Mouse (Mus musculus) MEL (cell line): ENCODE results near the gene Dlgap1. TPM values are rescaled to one million over a fixed set of nuclear protein-coding genes. Genes with fewer than 3 reads are reported as not detected.

Source experiments
- DNase-seq: peaks from one replicate; pipeline ENCODE4 v3.0.0; 2011; ENCODE audit warnings: low read depth, low spot score
- H3K27ac ChIP-seq: 2 replicates; pipeline ENCODE4 v1.5.1; 2012; ENCODE audit warnings: low read depth, mild to moderate bottlenecking, control low read depth, low read length, moderate library complexity; ENCODE audit not compliant: control insufficient read depth
- H3K27me3 ChIP-seq, 2 experiments: fragments of 150-350 bp in 1 of 2; sonication (generic) in 1 of 2; 2 replicates each; pipeline ENCODE4 v1.6.1; 2012; ENCODE audit warnings: low read length in 2 of 2, mild to moderate bottlenecking in 2 of 2, improper control_type of control experiment in 1 of 2, moderate library complexity in 1 of 2; ENCODE audit not compliant: insufficient read depth in 2 of 2, control insufficient read depth in 1 of 2
- H3K36me3 ChIP-seq, 2 experiments: 2 replicates each; pipeline ENCODE4 v1.6.1; 2012 to 2014; ENCODE audit warnings: low read length in 2 of 2, improper control_type of control experiment in 1 of 2, inconsistent platforms in 1 of 2, mild to moderate bottlenecking in 1 of 2; ENCODE audit not compliant: insufficient read depth in 2 of 2, control insufficient read depth in 1 of 2
- H3K4me1 ChIP-seq, 2 experiments: fragments of 150-350 bp in 1 of 2; sonication (generic) in 1 of 2; 2 replicates each; pipeline ENCODE4 v1.6.1; 2012; ENCODE audit warnings: low read length in 2 of 2, improper control_type of control experiment in 1 of 2, mild to moderate bottlenecking in 1 of 2; ENCODE audit not compliant: insufficient read depth in 2 of 2, control insufficient read depth in 1 of 2
- H3K4me3 ChIP-seq, 2 experiments: fragments of 150-350 bp in 1 of 2; sonication (generic) in 1 of 2; 2 replicates each; pipeline ENCODE4 v1.5.1; 2012; ENCODE audit warnings: low read depth in 2 of 2, low read length in 2 of 2, mild to moderate bottlenecking in 2 of 2, moderate library complexity in 2 of 2, control low read depth in 1 of 2, improper control_type of control experiment in 1 of 2; ENCODE audit not compliant: control insufficient read depth in 1 of 2, insufficient read depth in 1 of 2
- H3K79me2 ChIP-seq: 2 replicates; pipeline ENCODE4 v1.6.1; 2012; ENCODE audit warnings: mild to moderate bottlenecking, low read length, moderate library complexity; ENCODE audit not compliant: control insufficient read depth, poor library complexity, insufficient read depth
- H3K9ac ChIP-seq: 2 replicates; pipeline ENCODE4 v1.6.1; 2012; ENCODE audit warnings: low read depth, mild to moderate bottlenecking, control low read depth, low read length, moderate library complexity; ENCODE audit not compliant: control insufficient read depth, poor library complexity, severe bottlenecking
- H3K9me3 ChIP-seq: fragments of 150-350 bp; sonication (generic); replicated peaks from 2 replicates; pipeline ENCODE4 v1.6.1; 2012; ENCODE audit warnings: mild to moderate bottlenecking, low read length, improper control_type of control experiment, moderate library complexity; ENCODE audit not compliant: insufficient read depth
- BHLHE40 ChIP-seq: IDR thresholded peaks from 2 replicates; pipeline ENCODE4 v1.6.1; 2012; ENCODE audit warnings: low read depth, mild to moderate bottlenecking, inconsistent platforms, low read length, improper control_type of control experiment, borderline replicate concordance
- CHD1 ChIP-seq: IDR thresholded peaks from 2 replicates; pipeline ENCODE4 v1.6.1; 2012; ENCODE audit warnings: low read depth, mild to moderate bottlenecking, inconsistent platforms, low read length, improper control_type of control experiment
- CTCF ChIP-seq, 3 experiments: IDR thresholded peaks in 2 of 3; conservative IDR thresholded peaks in 1 of 3; 2 replicates each; pipeline ENCODE4 v1.5.1; 2011 to 2012; ENCODE audit warnings: low read length in 3 of 3, low read depth in 2 of 3, mild to moderate bottlenecking in 2 of 3, improper control_type of control experiment in 1 of 3, inconsistent platforms in 1 of 3, mixed read lengths in 1 of 3, moderate library complexity in 1 of 3; ENCODE audit not compliant: control insufficient read depth in 1 of 3, insufficient read depth in 1 of 3, poor library complexity in 1 of 3, severe bottlenecking in 1 of 3
- E2F4 ChIP-seq: IDR thresholded peaks from 2 replicates; pipeline ENCODE4 v1.6.1; 2011; ENCODE audit warnings: low read depth, low read length, improper control_type of control experiment, borderline replicate concordance
- ELF1 ChIP-seq: IDR thresholded peaks from 2 replicates; pipeline ENCODE4 v1.6.1; 2014; ENCODE audit warnings: low read depth, mild to moderate bottlenecking, inconsistent platforms, low read length, improper control_type of control experiment, moderate library complexity
- EP300 ChIP-seq, 2 experiments: IDR thresholded peaks; 2 replicates each; pipeline ENCODE4 v1.6.1; 2011; ENCODE audit warnings: improper control_type of control experiment in 2 of 2, low read length in 2 of 2, low read depth in 1 of 2, mild to moderate bottlenecking in 1 of 2
- ETS1 ChIP-seq: IDR thresholded peaks from 2 replicates; pipeline ENCODE4 v1.6.1; 2012; ENCODE audit warnings: low read depth, mild to moderate bottlenecking, inconsistent platforms, low read length, improper control_type of control experiment, moderate library complexity
- GABPA ChIP-seq: IDR thresholded peaks from 2 replicates; pipeline ENCODE4 v1.6.1; 2012; ENCODE audit warnings: low read depth, mild to moderate bottlenecking, inconsistent platforms, low read length, improper control_type of control experiment, moderate library complexity
- HCFC1 ChIP-seq: IDR thresholded peaks from 2 replicates; pipeline ENCODE4 v1.6.1; 2012; ENCODE audit warnings: low read depth, mild to moderate bottlenecking, inconsistent platforms, low read length, improper control_type of control experiment, moderate library complexity
- MAFK ChIP-seq: IDR thresholded peaks from 2 replicates; pipeline ENCODE4 v1.6.1; 2011; ENCODE audit warnings: low read depth, mild to moderate bottlenecking, low read length, improper control_type of control experiment, borderline replicate concordance
- MAX ChIP-seq: IDR thresholded peaks from 2 replicates; pipeline ENCODE4 v1.6.1; 2011; ENCODE audit warnings: low read length, improper control_type of control experiment
- MAZ ChIP-seq: IDR thresholded peaks from 2 replicates; pipeline ENCODE4 v1.6.1; 2012; ENCODE audit warnings: low read depth, mild to moderate bottlenecking, inconsistent platforms, low read length, improper control_type of control experiment
- MEF2A ChIP-seq: IDR thresholded peaks from 2 replicates; pipeline ENCODE4 v1.6.1; 2014; ENCODE audit warnings: low read depth, mild to moderate bottlenecking, inconsistent platforms, low read length, improper control_type of control experiment; ENCODE audit not compliant: poor library complexity, insufficient replicate concordance, severe bottlenecking; ENCODE audit errors: extremely low read depth
- MYC ChIP-seq: IDR thresholded peaks from 2 replicates; pipeline ENCODE4 v1.6.1; 2011; ENCODE audit warnings: low read depth, mild to moderate bottlenecking, low read length, improper control_type of control experiment, moderate library complexity
- NELFE ChIP-seq: IDR thresholded peaks from 2 replicates; pipeline ENCODE4 v1.6.1; 2011; ENCODE audit warnings: low read depth, low read length, improper control_type of control experiment
- NRF1 ChIP-seq: IDR thresholded peaks from 2 replicates; pipeline ENCODE4 v1.6.1; 2014; ENCODE audit warnings: low read depth, mild to moderate bottlenecking, inconsistent platforms, low read length, improper control_type of control experiment, moderate library complexity; ENCODE audit not compliant: poor library complexity, insufficient read depth, severe bottlenecking
- POLR2A ChIP-seq, 2 experiments: IDR thresholded peaks; 2 replicates each; pipeline ENCODE4 v1.6.1; 2011 to 2012; ENCODE audit warnings: low read length in 2 of 2, mild to moderate bottlenecking in 2 of 2, control low read depth in 1 of 2, improper control_type of control experiment in 1 of 2, low read depth in 1 of 2, moderate library complexity in 1 of 2; ENCODE audit not compliant: control insufficient read depth in 1 of 2, insufficient read depth in 1 of 2, poor library complexity in 1 of 2
- POLR2AphosphoS2 ChIP-seq: IDR thresholded peaks from 2 replicates; pipeline ENCODE4 v1.6.1; 2011; ENCODE audit warnings: low read length, improper control_type of control experiment
- POLR2AphosphoS5 ChIP-seq: IDR thresholded peaks from 2 replicates; pipeline ENCODE4 v1.6.1; 2012; ENCODE audit warnings: low read depth, borderline replicate concordance, mild to moderate bottlenecking, inconsistent platforms, low read length, moderate library complexity, mixed read lengths
- RAD21 ChIP-seq: IDR thresholded peaks from 2 replicates; pipeline ENCODE4 v1.6.1; 2011; ENCODE audit warnings: mild to moderate bottlenecking, low read depth, low read length, improper control_type of control experiment
- SIN3A ChIP-seq: IDR thresholded peaks from 2 replicates; pipeline ENCODE4 v1.6.1; 2012; ENCODE audit warnings: low read length, improper control_type of control experiment, inconsistent platforms
- SMC3 ChIP-seq: IDR thresholded peaks from 2 replicates; pipeline ENCODE4 v1.6.1; 2011; ENCODE audit warnings: low read depth, low read length, improper control_type of control experiment
- TAL1 ChIP-seq: IDR thresholded peaks from 2 replicates; pipeline ENCODE4 v1.6.1; 2012; ENCODE audit warnings: mild to moderate bottlenecking, inconsistent platforms, low read length, moderate library complexity, mixed read lengths
- USF1 ChIP-seq: IDR thresholded peaks from 2 replicates; pipeline ENCODE4 v1.6.1; 2014; ENCODE audit warnings: low read depth, mild to moderate bottlenecking, inconsistent platforms, low read length, improper control_type of control experiment, moderate library complexity
- USF2 ChIP-seq, 2 experiments: IDR thresholded peaks; 2 replicates each; pipeline ENCODE4 v1.6.1; 2011 to 2012; ENCODE audit warnings: improper control_type of control experiment in 2 of 2, low read length in 2 of 2, borderline replicate concordance in 1 of 2, inconsistent platforms in 1 of 2, low read depth in 1 of 2, mild to moderate bottlenecking in 1 of 2; ENCODE audit not compliant: insufficient read depth in 1 of 2
- ZKSCAN1 ChIP-seq: IDR thresholded peaks from 2 replicates; pipeline ENCODE4 v1.6.1; 2012; ENCODE audit warnings: low read depth, mild to moderate bottlenecking, inconsistent platforms, low read length, improper control_type of control experiment, moderate library complexity
- ZMIZ1 ChIP-seq: IDR thresholded peaks from 2 replicates; pipeline ENCODE4 v1.6.1; 2012; ENCODE audit warnings: low read depth, mild to moderate bottlenecking, inconsistent platforms, low read length, improper control_type of control experiment, moderate library complexity
- ZNF384 ChIP-seq: IDR thresholded peaks from 2 replicates; pipeline ENCODE4 v1.6.1; 2012; ENCODE audit warnings: low read depth, mild to moderate bottlenecking, inconsistent platforms, low read length, improper control_type of control experiment
- polyA plus RNA-seq, 2 experiments: library from polyadenylated mRNA; stranded (reverse) in 1 of 2; unstranded in 1 of 2; fragments of >175 nt in 1 of 2; fragments of >200 nt in 1 of 2; gene quantifications; 2 replicates each; pipeline versions ENCODE4 v1.2.1 to v1.2.4; 2012; ENCODE audit warnings: low replicate concordance in 2 of 2, low read depth in 1 of 2; ENCODE audit not compliant: insufficient read length in 2 of 2, insufficient read depth in 1 of 2, missing spikeins in 1 of 2
- total RNA-seq: library from RNA; depleted of rRNA; stranded (reverse); fragments of 300-350 nt; gene quantifications from 2 replicates; pipeline ENCODE4 v1.2.3, GENCODE M21; 2012

Gene Dlgap1
- total and polyA plus RNA-seq, 3 experiments, result 0.06 TPM; not detected in 2

DNA sequence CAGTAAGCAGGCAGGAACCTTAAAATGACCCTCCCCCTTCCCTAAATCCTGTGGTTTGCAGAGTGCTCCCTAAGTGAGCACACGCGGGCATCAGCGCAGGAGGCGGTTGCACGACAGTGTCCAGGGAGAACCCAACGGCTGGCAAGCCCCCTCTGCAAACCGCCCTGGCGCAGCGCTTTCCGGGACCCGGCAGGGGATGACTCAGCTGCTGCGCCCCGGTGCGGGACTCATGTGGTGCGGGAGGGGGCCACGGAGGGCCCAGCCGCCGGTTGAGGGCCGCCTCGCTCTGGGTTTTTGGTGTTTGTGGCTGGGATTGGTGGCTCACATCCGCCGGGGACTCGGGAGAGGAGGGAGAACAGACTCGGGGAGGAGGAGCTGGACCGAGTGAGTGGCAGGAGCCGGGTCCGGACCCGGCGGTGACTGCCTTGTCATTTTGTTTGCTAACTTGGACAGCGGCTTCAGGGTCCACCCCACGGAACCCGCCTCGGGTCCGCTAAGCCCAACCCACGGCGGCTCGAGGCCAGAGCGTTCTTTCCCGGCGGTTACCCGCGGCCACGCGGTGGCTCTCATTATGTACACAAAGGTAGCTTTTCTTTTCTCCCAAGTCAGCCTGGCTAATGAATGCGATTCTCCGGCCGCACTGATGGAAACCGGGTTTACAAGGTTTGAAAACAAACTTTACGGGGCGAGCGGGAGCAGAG lies 884.0 kb downstream of the Dlgap1 start:
- Histone ChIP-seq H3K9me3 (no peaks in the 10 kb centered on the region), H3K27ac (peak overlapping the region; percentile 98), H3K9ac (peak overlapping the region; percentile 77), H3K79me2 (peaks cover 50% of the 10 kb centered on the region), H3K4me1 (peaks cover 9 to 12% of the 10 kb centered on the region in 2 experiments; a peak in 3 of 4 replicates), H3K27me3 (no peaks in the 10 kb centered on the region), H3K4me3 (peak overlapping the region; percentile 79 to 99), H3K36me3 (peaks cover 0 to 15% of the 10 kb centered on the region in 2 experiments)
- TF ChIP-seq MYC, result no peak
- TF ChIP-seq POLR2A (IDR thresholded peaks at IDR 0.05; ENCODE audit: control insufficient read depth in 1 of 2, insufficient read depth in 1 of 2, low read depth in 1 of 2, low read length in 2 of 2, poor library complexity in 1 of 2), result peak in 1 of 2 experiments; percentile 45; a peak in 1 of 4 replicates
- TF ChIP-seq POLR2AphosphoS2, result no peak
- peak; percentile 36; the same call in 1 of the 2 replicates for TF ChIP-seq ETS1
- TF ChIP-seq MAX, result peak; percentile 20; the same call in 1 of the 2 replicates
- no peak for TF ChIP-seq SMC3
- TF ChIP-seq ZKSCAN1, result no peak
- no peak for TF ChIP-seq CHD1
- peak in 1 of 2 experiments; percentile 5; a peak in 1 of 4 replicates for TF ChIP-seq EP300 (IDR thresholded peaks at IDR 0.05; ENCODE audit: low read depth in 1 of 2, low read length in 2 of 2)
- peak; percentile 80 for DNase-seq

DNA sequence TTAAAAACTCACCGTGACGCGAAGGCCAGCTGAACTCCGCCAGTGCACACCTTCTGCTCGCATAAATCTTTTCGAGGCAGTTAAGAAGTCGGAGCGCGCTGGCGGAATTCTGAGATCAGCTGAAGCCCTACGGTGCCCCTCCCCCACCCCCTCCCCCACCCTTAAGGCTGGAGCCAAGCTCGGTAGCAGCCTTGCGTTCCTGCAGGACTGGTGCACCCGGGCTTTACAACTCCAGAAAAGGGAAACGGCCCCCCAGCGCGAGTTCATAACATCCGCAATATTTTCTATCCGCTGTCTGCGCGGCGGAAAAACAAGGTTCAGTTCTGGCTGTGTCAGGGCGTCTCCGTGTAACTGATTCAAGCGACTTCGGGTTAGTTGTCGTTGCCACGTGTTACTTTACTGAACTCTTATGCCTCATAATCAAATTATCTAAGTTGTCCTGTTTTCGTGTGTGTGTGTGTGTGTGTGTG lies 884.6 kb downstream of the Dlgap1 start, which contains the start of gene Tgif1:
Tgif1 (minus strand) TSS at position 111 of the 470 bp plus-strand sequence.
- no peaks in the 10 kb centered on the region for H3K27me3 ChIP-seq
- no peaks in the 10 kb centered on the region for H3K9me3 ChIP-seq
- peaks cover 0 to 9% of the 10 kb centered on the region in 2 experiments for H3K36me3 ChIP-seq
- H3K79me2 ChIP-seq, result peaks cover 44% of the 10 kb centered on the region
- H3K27ac ChIP-seq, result peak within 1 kb of the TSS; percentile 98
- H3K9ac ChIP-seq, result peak within 1 kb of the TSS; percentile 77
- DNase-seq, result peak; percentile 90
- peak within 1 kb of the TSS; percentile 79 to 99 for H3K4me3 ChIP-seq
- H3K4me1 ChIP-seq, result peaks cover 2 to 5% of the 10 kb centered on the region in 2 experiments; a peak in 3 of 4 replicates
- TF ChIP-seq BHLHE40 (no peak), HCFC1 (peak; percentile 57; the same call in 1 of the 2 replicates), POLR2A (IDR thresholded peaks at IDR 0.05; ENCODE audit: control insufficient read depth in 1 of 2, insufficient read depth in 1 of 2, low read depth in 1 of 2, low read length in 2 of 2, poor library complexity in 1 of 2) (peak in 1 of 2 experiments; percentile 55; a peak in 2 of 4 replicates), CTCF (IDR thresholded peaks at IDR 0.05 in 2 of 3, conservative IDR thresholded peaks at IDR 0.05 in 1 of 3; ENCODE audit: control insufficient read depth in 1 of 3, insufficient read depth in 1 of 3, low read depth in 2 of 3, low read length in 3 of 3, poor library complexity in 1 of 3, severe bottlenecking in 1 of 3) (no peak), NRF1 (no peak), ETS1 (peak; percentile 76), USF2 (IDR thresholded peaks at IDR 0.05; ENCODE audit: borderline replicate concordance in 1 of 2, insufficient read depth in 1 of 2, low read depth in 1 of 2, low read length in 2 of 2) (no peak), NELFE (no peak), MAFK (no peak), RAD21 (no peak), MAX (peak; percentile 92), POLR2AphosphoS5 (no peak), MEF2A (no peak), GABPA (no peak), SIN3A (peak; percentile 89), ELF1 (no peak), E2F4 (no peak), ZMIZ1 (no peak), ZNF384 (no peak), USF1 (peak; percentile 38; the same call in 1 of the 2 replicates), POLR2AphosphoS2 (no peak), TAL1 (no peak), EP300 (IDR thresholded peaks at IDR 0.05; ENCODE audit: low read depth in 1 of 2, low read length in 2 of 2) (no peak; a peak in 2 of 4 replicates), MAZ (peak; percentile 69; the same call in 1 of the 2 replicates), SMC3 (no peak)
